Mouse (Mus musculus): Measurements from ENCODE around the gene Synrg. TPM values are rescaled to one million over a fixed set of nuclear protein-coding genes. Genes with fewer than 3 reads are reported as not detected.
A peak's percentile ranks its signal among the peaks of the same experiment; 100 is the strongest.

The Synrg gene
- polyA plus RNA-seq, 1 experiment from 2014 or later, result 11.6 TPM

DNA sequence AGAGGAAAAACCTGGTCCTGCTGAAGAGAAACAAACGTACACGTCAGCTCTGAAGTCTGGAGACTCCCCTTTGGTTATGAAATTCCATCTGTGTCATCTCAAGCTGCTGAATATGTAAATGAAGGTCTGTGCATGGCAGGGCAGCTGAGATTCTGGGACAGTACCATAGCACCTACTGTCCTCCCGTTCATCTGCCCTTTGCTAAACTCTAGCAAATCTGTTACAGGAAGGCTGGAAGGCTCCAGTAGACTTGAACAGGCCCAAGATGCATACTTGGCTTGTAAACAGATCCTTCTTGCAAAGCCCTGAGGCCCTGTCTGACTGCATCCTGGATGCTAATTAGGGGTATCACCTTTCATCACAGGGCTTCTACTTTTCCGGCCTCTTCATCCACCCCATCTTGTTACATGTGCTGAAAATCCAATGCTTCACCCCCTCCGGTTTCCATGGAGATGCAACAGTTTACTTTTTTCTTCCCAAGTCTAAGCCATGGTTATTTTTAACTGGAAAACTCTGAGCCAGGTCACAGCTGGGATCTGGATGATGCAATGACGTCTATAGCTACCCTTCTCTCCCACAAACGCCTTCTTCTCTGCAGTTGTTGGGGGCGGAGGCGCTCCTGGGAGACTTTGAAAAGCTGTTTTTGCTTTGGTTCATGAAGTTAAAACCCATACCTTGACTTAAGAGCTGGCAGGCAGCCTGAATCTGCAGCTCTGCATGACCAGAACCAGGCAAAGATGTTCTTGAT is 108.8 kb downstream of the Synrg start:
- H3K4me2 ChIP-seq (replicated peaks; ENCODE audit: low read depth, low read length), result 0 out of 2 replicates have a peak overlapping the region, but pooled peaks have one; percentile 2
- no peaks in the 10 kb centered on the region for H3K9me3 ChIP-seq (ENCODE audit: control insufficient read depth, low read length)
- 33% methylated on average over 9 of the region's 9 CpGs for WGBS
- peaks cover 12% of the 10 kb centered on the region for H3K4me1 ChIP-seq (ENCODE audit: control insufficient read depth, insufficient read depth, low read length)
- no peaks in the 10 kb centered on the region for H3K36me3 ChIP-seq (ENCODE audit: control insufficient read depth, insufficient read depth, low read length)
- H3K27ac ChIP-seq (ENCODE audit: low read depth, low read length), result peak overlapping the region; percentile 59; the same call in 1 of the 2 replicates
- H3K27me3 ChIP-seq (ENCODE audit: control insufficient read depth, insufficient read depth, low read length), result peaks cover 5% of the 10 kb centered on the region; the same call in 1 of the 2 replicates
- no peak for ATAC-seq (ENCODE audit: low FRiP score, low TSS enrichment)
- no peak overlapping the region for H3K4me3 ChIP-seq (ENCODE audit: low read length)
- no peak overlapping the region for H3K9ac ChIP-seq (ENCODE audit: low read depth, low read length)

DNA sequence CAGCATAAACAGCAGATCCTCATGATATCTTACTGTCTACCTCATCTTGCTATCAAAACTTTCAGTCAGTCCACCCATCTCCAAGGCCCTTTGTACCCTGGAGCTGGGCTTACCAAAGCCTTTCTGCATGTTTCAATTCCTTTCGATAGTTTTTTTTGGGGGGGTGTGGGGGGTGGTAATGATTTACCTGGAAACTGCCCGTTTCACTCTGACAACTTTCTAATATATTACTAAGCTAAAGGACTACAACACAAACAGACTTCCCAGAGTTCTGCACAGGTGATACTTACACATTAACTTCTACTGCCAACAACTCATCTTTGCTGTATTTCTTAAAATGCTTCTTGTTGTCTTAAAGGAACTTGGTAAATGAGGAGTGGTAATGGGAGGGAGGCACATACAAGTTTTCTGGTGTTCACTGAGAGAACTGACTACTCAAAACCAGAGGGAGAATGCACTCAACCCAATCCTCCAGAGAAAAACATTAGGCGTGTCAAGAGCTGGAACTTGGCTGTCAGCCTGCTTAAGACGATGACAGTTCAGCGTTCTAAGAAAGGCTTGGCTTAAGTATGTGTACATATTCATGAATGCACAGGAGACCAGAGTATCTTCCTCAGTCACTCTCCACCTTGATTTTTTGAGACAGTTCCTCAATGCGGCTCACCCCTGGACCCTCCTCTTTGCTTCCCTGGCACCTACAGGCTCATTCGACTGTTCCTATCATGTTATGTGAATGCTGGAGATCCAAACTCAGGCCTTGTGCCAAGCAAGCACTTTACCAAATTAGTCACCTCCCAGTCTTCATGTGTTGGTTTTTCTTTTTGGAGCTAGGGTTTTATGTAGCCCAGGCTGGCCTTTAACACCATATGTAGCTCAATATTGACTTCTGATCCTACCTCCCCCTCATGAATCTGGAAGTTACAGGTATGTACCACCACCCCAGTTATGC is 109.9 kb downstream of the Synrg start:
- H3K27me3 ChIP-seq (ENCODE audit: control insufficient read depth, insufficient read depth, low read length), result peaks cover 5% of the 10 kb centered on the region; the same call in 1 of the 2 replicates
- no peak overlapping the region for H3K4me3 ChIP-seq (ENCODE audit: low read length)
- ATAC-seq (ENCODE audit: low FRiP score, low TSS enrichment), result no peak; the same call in 1 of the 2 replicates
- peaks cover 12% of the 10 kb centered on the region for H3K4me1 ChIP-seq (ENCODE audit: control insufficient read depth, insufficient read depth, low read length)
- H3K27ac ChIP-seq (ENCODE audit: low read depth, low read length), result peak overlapping the region; percentile 59; the same call in 1 of the 2 replicates
- H3K36me3 ChIP-seq (ENCODE audit: control insufficient read depth, insufficient read depth, low read length), result peaks cover 6% of the 10 kb centered on the region
- no peaks in the 10 kb centered on the region for H3K9me3 ChIP-seq (ENCODE audit: control insufficient read depth, low read length)
- H3K4me2 ChIP-seq (replicated peaks; ENCODE audit: low read depth, low read length), result no peak overlapping the region
- H3K9ac ChIP-seq (ENCODE audit: low read depth, low read length), result no peak overlapping the region
- 53% methylated on average over 7 of the region's 7 CpGs for WGBS

DNA sequence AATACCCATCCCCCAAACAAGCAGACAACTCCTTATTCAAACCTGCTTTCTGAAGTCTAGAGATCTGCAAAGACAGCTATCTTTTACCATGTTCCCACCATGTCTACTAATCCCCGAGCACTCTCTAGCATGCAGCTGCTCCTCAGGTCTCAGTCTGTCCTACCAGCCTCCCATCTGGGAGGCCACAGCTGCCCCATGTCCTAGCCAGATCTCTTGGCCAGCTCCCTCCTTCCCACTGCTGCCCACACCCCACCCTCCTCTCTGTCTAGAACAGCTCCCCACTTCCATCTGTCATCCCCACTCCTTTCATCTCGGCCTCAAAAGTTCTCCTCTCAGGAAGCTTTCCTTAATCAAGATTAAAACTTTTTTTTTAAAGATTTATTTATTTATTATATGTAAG is 112.8 kb downstream of the Synrg start:
- Histone ChIP-seq H3K36me3 (ENCODE audit: control insufficient read depth, insufficient read depth, low read length) (peaks cover 23% of the 10 kb centered on the region), H3K4me3 (ENCODE audit: low read length) (no peak overlapping the region), H3K27me3 (ENCODE audit: control insufficient read depth, insufficient read depth, low read length) (no peaks in the 10 kb centered on the region), H3K4me1 (ENCODE audit: control insufficient read depth, insufficient read depth, low read length) (peaks cover 12% of the 10 kb centered on the region), H3K4me2 (replicated peaks; ENCODE audit: low read depth, low read length) (no peak overlapping the region), H3K9me3 (ENCODE audit: control insufficient read depth, low read length) (no peaks in the 10 kb centered on the region), H3K9ac (ENCODE audit: low read depth, low read length) (no peak overlapping the region), H3K27ac (ENCODE audit: low read depth, low read length) (no peak overlapping the region)
- WGBS, result 77% methylated on average over 2 of the region's 2 CpGs
- no peak for ATAC-seq (ENCODE audit: low FRiP score, low TSS enrichment)

DNA sequence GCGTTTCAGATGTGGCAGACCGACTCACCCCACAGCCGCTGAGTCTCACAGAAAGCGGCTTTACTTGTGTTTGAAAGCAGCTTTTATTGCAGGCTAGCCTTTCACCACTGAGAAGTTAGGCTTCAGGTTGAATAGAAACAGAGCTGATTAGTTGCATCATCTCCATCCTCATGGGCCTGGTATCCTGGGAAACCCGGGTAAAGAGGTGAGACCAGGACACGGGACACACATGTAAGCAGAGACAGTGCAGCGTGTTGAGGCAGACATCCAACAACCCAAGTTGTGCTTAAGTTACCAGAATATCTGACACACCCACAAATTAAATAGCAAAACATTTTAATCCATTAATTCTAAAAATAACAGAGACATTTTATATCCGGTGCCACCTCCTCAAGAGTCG is 114.4 kb downstream of the Synrg start:
- Histone ChIP-seq H3K4me3 (ENCODE audit: low read length) (no peak overlapping the region), H3K4me2 (replicated peaks; ENCODE audit: low read depth, low read length) (no peak overlapping the region), H3K36me3 (ENCODE audit: control insufficient read depth, insufficient read depth, low read length) (peaks cover 28% of the 10 kb centered on the region), H3K9me3 (ENCODE audit: control insufficient read depth, low read length) (no peaks in the 10 kb centered on the region), H3K27ac (ENCODE audit: low read depth, low read length) (no peak overlapping the region), H3K9ac (ENCODE audit: low read depth, low read length) (no peak overlapping the region), H3K4me1 (ENCODE audit: control insufficient read depth, insufficient read depth, low read length) (peaks cover 4% of the 10 kb centered on the region), H3K27me3 (ENCODE audit: control insufficient read depth, insufficient read depth, low read length) (no peaks in the 10 kb centered on the region)
- ATAC-seq (ENCODE audit: low FRiP score, low TSS enrichment), result no peak
- 91% methylated on average over 9 of the region's 9 CpGs for WGBS

DNA sequence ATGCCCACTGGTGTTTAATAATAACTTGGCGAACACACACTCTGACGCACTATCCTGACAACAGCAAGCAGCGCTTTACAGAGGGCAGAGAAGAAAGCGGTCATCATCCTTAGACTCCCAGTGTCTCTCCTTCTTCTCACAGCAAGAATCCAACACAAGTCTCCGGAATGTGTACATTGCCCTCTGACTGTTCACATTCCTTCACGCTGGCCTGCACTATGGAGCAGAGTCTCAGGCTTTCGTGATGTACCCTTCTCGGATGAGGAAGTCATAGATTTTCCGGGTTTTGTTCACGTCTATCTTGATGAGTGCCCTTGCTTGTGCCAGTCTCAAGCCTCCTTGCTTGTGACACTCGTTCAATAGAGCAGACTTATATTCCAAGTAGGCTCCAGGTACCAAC is 115.1 kb downstream of the Synrg start:
- peaks cover 28% of the 10 kb centered on the region for H3K36me3 ChIP-seq (ENCODE audit: control insufficient read depth, insufficient read depth, low read length)

DNA sequence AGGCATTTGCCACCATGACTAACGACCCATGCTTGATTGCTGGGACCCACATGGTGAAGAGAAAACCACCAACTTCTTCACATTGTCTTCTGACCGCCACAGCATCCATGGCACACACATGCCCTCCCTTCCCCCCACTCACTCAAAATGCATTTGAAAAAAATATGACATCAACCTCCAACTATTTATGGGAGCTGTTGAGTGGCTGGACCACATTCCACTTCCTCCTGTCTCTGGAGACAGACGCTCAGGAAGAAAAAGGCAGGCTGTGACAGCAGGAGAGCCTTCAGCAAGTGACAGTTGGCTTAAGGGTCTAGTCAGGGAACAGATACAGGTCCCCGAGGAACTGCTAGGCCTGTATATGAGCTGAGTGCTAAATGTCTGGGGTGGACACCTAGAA is 115.7 kb downstream of the Synrg start:
- no peak overlapping the region for H3K4me2 ChIP-seq (replicated peaks; ENCODE audit: low read depth, low read length)
- H3K9ac ChIP-seq (ENCODE audit: low read depth, low read length), result no peak overlapping the region
- H3K9me3 ChIP-seq (ENCODE audit: control insufficient read depth, low read length), result no peaks in the 10 kb centered on the region
- 83% methylated on average over 4 of the region's 4 CpGs for WGBS
- no peak overlapping the region for H3K4me3 ChIP-seq (ENCODE audit: low read length)
- no peak overlapping the region for H3K27ac ChIP-seq (ENCODE audit: low read depth, low read length)
- H3K4me1 ChIP-seq (ENCODE audit: control insufficient read depth, insufficient read depth, low read length), result no peaks in the 10 kb centered on the region
- ATAC-seq (ENCODE audit: low FRiP score, low TSS enrichment), result no peak
- peaks cover 28% of the 10 kb centered on the region for H3K36me3 ChIP-seq (ENCODE audit: control insufficient read depth, insufficient read depth, low read length)
- H3K27me3 ChIP-seq (ENCODE audit: control insufficient read depth, insufficient read depth, low read length), result no peaks in the 10 kb centered on the region

More for the DNA sequence above, 115.1 kb downstream of the Synrg start:
- 88% methylated on average over 11 of the region's 11 CpGs for whole genome bisulfite sequencing
- H3K27ac ChIP-seq (ENCODE audit: low read depth, low read length), result no peak overlapping the region
- H3K9me3 ChIP-seq (ENCODE audit: control insufficient read depth, low read length), result no peaks in the 10 kb centered on the region
- no peaks in the 10 kb centered on the region for H3K27me3 ChIP-seq (ENCODE audit: control insufficient read depth, insufficient read depth, low read length)
- H3K4me2 ChIP-seq (replicated peaks; ENCODE audit: low read depth, low read length), result no peak overlapping the region
- no peak for ATAC-seq (ENCODE audit: low FRiP score, low TSS enrichment)
- H3K9ac ChIP-seq (ENCODE audit: low read depth, low read length), result no peak overlapping the region
- no peak overlapping the region for H3K4me3 ChIP-seq (ENCODE audit: low read length)
- peaks cover 3% of the 10 kb centered on the region; the same call in 1 of the 2 replicates for H3K4me1 ChIP-seq (ENCODE audit: control insufficient read depth, insufficient read depth, low read length)

DNA sequence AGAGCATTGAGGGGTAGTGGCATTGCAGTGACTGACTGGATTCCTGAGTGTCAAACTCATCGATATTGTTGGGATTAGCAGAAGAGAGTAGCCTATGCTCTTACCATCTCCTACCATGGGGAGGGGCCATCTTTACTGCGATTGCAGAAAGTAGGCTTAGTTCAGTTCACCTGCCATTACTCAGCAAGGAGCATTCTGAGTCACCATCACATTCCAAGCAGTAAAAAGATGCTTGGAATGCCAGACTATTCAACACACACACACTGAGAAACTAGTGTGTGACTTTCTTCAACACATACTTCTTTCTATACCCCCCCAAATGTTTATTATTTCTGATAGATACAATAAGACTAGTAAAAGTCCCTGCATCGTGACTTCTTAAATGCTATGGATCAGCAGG is 116.1 kb downstream of the Synrg start:
- H3K4me2 ChIP-seq (replicated peaks; ENCODE audit: low read depth, low read length), result no peak overlapping the region
- H3K4me1 ChIP-seq (ENCODE audit: control insufficient read depth, insufficient read depth, low read length), result no peaks in the 10 kb centered on the region
- H3K36me3 ChIP-seq (ENCODE audit: control insufficient read depth, insufficient read depth, low read length), result peaks cover 28% of the 10 kb centered on the region
- H3K27me3 ChIP-seq (ENCODE audit: control insufficient read depth, insufficient read depth, low read length), result no peaks in the 10 kb centered on the region
- H3K9me3 ChIP-seq (ENCODE audit: control insufficient read depth, low read length), result no peaks in the 10 kb centered on the region
- no peak for ATAC-seq (ENCODE audit: low FRiP score, low TSS enrichment)
- H3K27ac ChIP-seq (ENCODE audit: low read depth, low read length), result no peak overlapping the region
- no peak overlapping the region for H3K4me3 ChIP-seq (ENCODE audit: low read length)
- no peak overlapping the region for H3K9ac ChIP-seq (ENCODE audit: low read depth, low read length)
- 95% methylated on average over 3 of the region's 3 CpGs for WGBS

DNA sequence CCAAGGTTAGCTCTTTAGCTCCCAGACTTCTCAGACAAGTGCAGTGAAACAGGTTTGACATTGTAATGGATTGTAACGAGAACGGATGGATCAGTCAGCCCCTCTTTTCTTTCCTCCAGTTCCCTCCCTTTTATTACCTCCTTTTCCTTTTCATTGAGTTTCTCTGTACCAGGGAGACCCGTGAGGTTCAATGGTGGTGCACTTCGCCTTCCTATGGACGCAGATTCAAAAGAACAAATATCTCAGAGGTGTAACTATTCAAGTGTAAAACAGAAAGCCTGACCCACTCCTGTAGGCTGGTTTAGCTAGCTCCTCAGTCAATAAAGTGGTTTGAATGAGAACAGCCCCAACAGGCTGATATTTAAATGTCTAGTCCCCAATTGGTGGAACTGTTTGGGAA is 117.7 kb downstream of the Synrg start:
- no peak overlapping the region for H3K4me3 ChIP-seq (ENCODE audit: low read length)
- H3K36me3 ChIP-seq (ENCODE audit: control insufficient read depth, insufficient read depth, low read length), result peaks cover 39% of the 10 kb centered on the region
- WGBS, result 94% methylated on average over 5 of the region's 5 CpGs
- no peaks in the 10 kb centered on the region for H3K4me1 ChIP-seq (ENCODE audit: control insufficient read depth, insufficient read depth, low read length)
- no peaks in the 10 kb centered on the region for H3K9me3 ChIP-seq (ENCODE audit: control insufficient read depth, low read length)
- no peak for ATAC-seq (ENCODE audit: low FRiP score, low TSS enrichment)
- no peak overlapping the region for H3K9ac ChIP-seq (ENCODE audit: low read depth, low read length)
- H3K27me3 ChIP-seq (ENCODE audit: control insufficient read depth, insufficient read depth, low read length), result no peaks in the 10 kb centered on the region
- H3K27ac ChIP-seq (ENCODE audit: low read depth, low read length), result no peak overlapping the region
- H3K4me2 ChIP-seq (replicated peaks; ENCODE audit: low read depth, low read length), result no peak overlapping the region

DNA sequence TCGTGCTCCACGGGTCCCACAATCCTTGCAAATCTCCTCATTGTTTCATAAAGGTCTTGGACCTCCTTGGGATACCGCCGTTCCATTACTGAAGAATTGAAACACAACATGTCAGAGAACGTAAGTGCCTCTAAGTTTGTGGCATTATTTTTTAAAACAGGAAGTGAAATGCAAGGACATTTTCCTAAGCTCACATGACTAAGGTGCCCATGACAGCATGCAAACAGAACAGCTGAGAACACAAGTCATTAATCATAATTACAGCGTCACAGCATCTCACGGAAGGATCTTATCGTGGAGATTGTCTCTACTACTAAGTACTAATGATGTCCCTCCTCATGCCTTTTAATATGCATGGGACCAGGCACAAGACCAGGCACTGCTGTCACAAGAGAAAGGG is 126.3 kb downstream of the Synrg start:
- Histone ChIP-seq H3K36me3 (ENCODE audit: control insufficient read depth, insufficient read depth, low read length) (peaks cover 48% of the 10 kb centered on the region), H3K9me3 (ENCODE audit: control insufficient read depth, low read length) (no peaks in the 10 kb centered on the region), H3K27ac (ENCODE audit: low read depth, low read length) (no peak overlapping the region), H3K4me2 (replicated peaks; ENCODE audit: low read depth, low read length) (no peak overlapping the region), H3K4me1 (ENCODE audit: control insufficient read depth, insufficient read depth, low read length) (no peaks in the 10 kb centered on the region), H3K27me3 (ENCODE audit: control insufficient read depth, insufficient read depth, low read length) (no peaks in the 10 kb centered on the region), H3K4me3 (ENCODE audit: low read length) (no peak overlapping the region), H3K9ac (ENCODE audit: low read depth, low read length) (no peak overlapping the region)
- no peak for ATAC-seq (ENCODE audit: low FRiP score, low TSS enrichment)
- WGBS, result 88% methylated on average over 8 of the region's 8 CpGs

Measured in kidney, embryonic 14.5 days (tissue).